Mouse (Mus musculus): ENCODE measurements around the gene Thsd4. TPM values are rescaled to one million over a fixed set of nuclear protein-coding genes. Genes with fewer than 3 reads are reported as not detected.
"Not testable (repeated sequence)": the region's sequence is repeated elsewhere in the genome, so short reads cannot be mapped to it uniquely, and the experiment has no call there.

Gene Thsd4
- polyA plus RNA-seq, 1 experiment from 2014 or later = 5.0 TPM

GRCm38 (mm10) chr9:59945241-59945640, 576.6 kb downstream of the Thsd4 start:
- Histone ChIP-seq H3K9ac (replicated peaks; ENCODE audit: low read depth, low read length) (no peak overlapping the region), H3K9me3 (ENCODE audit: control insufficient read depth, low read length) (no peaks in the 10 kb centered on the region), H3K36me3 (ENCODE audit: control insufficient read depth, insufficient read depth) (no peaks in the 10 kb centered on the region), H3K4me2 (ENCODE audit: low read length) (no peak overlapping the region), H3K4me3 (replicated peaks; ENCODE audit: low read length) (no peak overlapping the region), H3K27me3 (replicated peaks; ENCODE audit: control insufficient read depth, insufficient read depth, low read length) (no peaks in the 10 kb centered on the region), H3K27ac (ENCODE audit: low read length) (no peak overlapping the region), H3K4me1 (replicated peaks; ENCODE audit: control insufficient read depth, insufficient read depth, low read length) (no peaks in the 10 kb centered on the region)
- 83% methylated on average over 3 of the region's 3 CpGs for WGBS
- ATAC-seq = no peak

GRCm38 (mm10) chr9:59943826-59944225, 578.0 kb downstream of the Thsd4 start:
- no peak overlapping the region for H3K4me3 ChIP-seq (replicated peaks; ENCODE audit: low read length)
- no peak for ATAC-seq
- H3K4me2 ChIP-seq (ENCODE audit: low read length) = no peak overlapping the region
- no peaks in the 10 kb centered on the region for H3K9me3 ChIP-seq (ENCODE audit: control insufficient read depth, low read length)
- no peak overlapping the region for H3K9ac ChIP-seq (replicated peaks; ENCODE audit: low read depth, low read length)
- 89% methylated on average over 6 of the region's 6 CpGs for WGBS
- H3K36me3 ChIP-seq (ENCODE audit: control insufficient read depth, insufficient read depth) = no peaks in the 10 kb centered on the region
- no peaks in the 10 kb centered on the region for H3K4me1 ChIP-seq (replicated peaks; ENCODE audit: control insufficient read depth, insufficient read depth, low read length)
- no peaks in the 10 kb centered on the region for H3K27me3 ChIP-seq (replicated peaks; ENCODE audit: control insufficient read depth, insufficient read depth, low read length)
- H3K27ac ChIP-seq (ENCODE audit: low read length) = no peak overlapping the region

GRCm38 (mm10) chr9:59942501-59943085, 579.3 kb downstream of the Thsd4 start:
- H3K9me3 ChIP-seq (ENCODE audit: control insufficient read depth, low read length) = no peaks in the 10 kb centered on the region
- WGBS = 62% methylated on average over 5 of the region's 5 CpGs
- ATAC-seq = no peak
- no peak overlapping the region for H3K4me2 ChIP-seq (ENCODE audit: low read length)
- H3K27ac ChIP-seq (ENCODE audit: low read length) = no peak overlapping the region
- H3K4me3 ChIP-seq (replicated peaks; ENCODE audit: low read length) = no peak overlapping the region
- H3K9ac ChIP-seq (replicated peaks; ENCODE audit: low read depth, low read length) = no peak overlapping the region
- H3K4me1 ChIP-seq (replicated peaks; ENCODE audit: control insufficient read depth, insufficient read depth, low read length) = no peaks in the 10 kb centered on the region
- H3K27me3 ChIP-seq (replicated peaks; ENCODE audit: control insufficient read depth, insufficient read depth, low read length) = no peaks in the 10 kb centered on the region
- no peaks in the 10 kb centered on the region for H3K36me3 ChIP-seq (ENCODE audit: control insufficient read depth, insufficient read depth)

GRCm38 (mm10) chr9:59941885-59942350, 579.9 kb downstream of the Thsd4 start:
- no peak overlapping the region for H3K27ac ChIP-seq (ENCODE audit: low read length)
- no peaks in the 10 kb centered on the region for H3K9me3 ChIP-seq (ENCODE audit: control insufficient read depth, low read length)
- H3K9ac ChIP-seq (replicated peaks; ENCODE audit: low read depth, low read length) = no peak overlapping the region
- no peak overlapping the region for H3K4me3 ChIP-seq (replicated peaks; ENCODE audit: low read length)
- no peaks in the 10 kb centered on the region for H3K36me3 ChIP-seq (ENCODE audit: control insufficient read depth, insufficient read depth)
- H3K4me2 ChIP-seq (ENCODE audit: low read length) = no peak overlapping the region
- 77% methylated on average over 9 of the region's 9 CpGs for WGBS
- ATAC-seq = no peak
- H3K27me3 ChIP-seq (replicated peaks; ENCODE audit: control insufficient read depth, insufficient read depth, low read length) = no peaks in the 10 kb centered on the region
- no peaks in the 10 kb centered on the region for H3K4me1 ChIP-seq (replicated peaks; ENCODE audit: control insufficient read depth, insufficient read depth, low read length)

GRCm38 (mm10) chr9:59940913-59941884, 580.6 kb downstream of the Thsd4 start:
- no peak for ATAC-seq
- no peak overlapping the region for H3K9ac ChIP-seq (replicated peaks; ENCODE audit: low read depth, low read length)
- no peaks in the 10 kb centered on the region for H3K36me3 ChIP-seq (ENCODE audit: control insufficient read depth, insufficient read depth)
- no peaks in the 10 kb centered on the region for H3K4me1 ChIP-seq (replicated peaks; ENCODE audit: control insufficient read depth, insufficient read depth, low read length)
- H3K4me3 ChIP-seq (replicated peaks; ENCODE audit: low read length) = no peak overlapping the region
- H3K27ac ChIP-seq (ENCODE audit: low read length) = no peak overlapping the region
- 76% methylated on average over 11 of the region's 12 CpGs for WGBS
- no peak overlapping the region for H3K4me2 ChIP-seq (ENCODE audit: low read length)
- H3K9me3 ChIP-seq (ENCODE audit: control insufficient read depth, low read length) = no peaks in the 10 kb centered on the region
- H3K27me3 ChIP-seq (replicated peaks; ENCODE audit: control insufficient read depth, insufficient read depth, low read length) = no peaks in the 10 kb centered on the region

- H3K27me3 ChIP-seq (replicated peaks; ENCODE audit: control insufficient read depth, insufficient read depth, low read length) = no peaks in the 10 kb centered on the region
- no peaks in the 10 kb centered on the region for H3K36me3 ChIP-seq (ENCODE audit: control insufficient read depth, insufficient read depth)
- H3K27ac ChIP-seq (ENCODE audit: low read length) = no peak overlapping the region
- H3K4me2 ChIP-seq (ENCODE audit: low read length) = no peak overlapping the region
- 83% methylated on average over 2 of the region's 2 CpGs for WGBS
- no peaks in the 10 kb centered on the region for H3K4me1 ChIP-seq (replicated peaks; ENCODE audit: control insufficient read depth, insufficient read depth, low read length)
- H3K9me3 ChIP-seq (ENCODE audit: control insufficient read depth, low read length) = no peaks in the 10 kb centered on the region
- no peak overlapping the region for H3K9ac ChIP-seq (replicated peaks; ENCODE audit: low read depth, low read length)
- ATAC-seq = no peak
- no peak overlapping the region for H3K4me3 ChIP-seq (replicated peaks; ENCODE audit: low read length)
These were observed 582.2 kb downstream of the Thsd4 start for GRCm38 (mm10) chr9:59939691-59940090.

GRCm38 (mm10) chr9:59938529-59938928, 583.3 kb downstream of the Thsd4 start:
- Histone ChIP-seq H3K4me3 (replicated peaks; ENCODE audit: low read length) (no peak overlapping the region), H3K9me3 (ENCODE audit: control insufficient read depth, low read length) (no peaks in the 10 kb centered on the region), H3K4me2 (ENCODE audit: low read length) (no peak overlapping the region), H3K27me3 (replicated peaks; ENCODE audit: control insufficient read depth, insufficient read depth, low read length) (no peaks in the 10 kb centered on the region), H3K9ac (replicated peaks; ENCODE audit: low read depth, low read length) (no peak overlapping the region), H3K36me3 (ENCODE audit: control insufficient read depth, insufficient read depth) (no peaks in the 10 kb centered on the region), H3K27ac (ENCODE audit: low read length) (no peak overlapping the region), H3K4me1 (replicated peaks; ENCODE audit: control insufficient read depth, insufficient read depth, low read length) (no peaks in the 10 kb centered on the region)
- 73% methylated on average over 8 of the region's 8 CpGs for WGBS
- ATAC-seq = no peak

GRCm38 (mm10) chr9:59935866-59936265, 586.0 kb downstream of the Thsd4 start:
- H3K4me3 ChIP-seq (replicated peaks; ENCODE audit: low read length); H3K4me1 ChIP-seq (replicated peaks; ENCODE audit: control insufficient read depth, insufficient read depth, low read length); H3K9ac ChIP-seq (replicated peaks; ENCODE audit: low read depth, low read length); H3K4me2 ChIP-seq (ENCODE audit: low read length); H3K27ac ChIP-seq (ENCODE audit: low read length); H3K9me3 ChIP-seq (ENCODE audit: control insufficient read depth, low read length); H3K36me3 ChIP-seq (ENCODE audit: control insufficient read depth, insufficient read depth); ATAC-seq; H3K27me3 ChIP-seq (replicated peaks; ENCODE audit: control insufficient read depth, insufficient read depth, low read length): not testable (repeated sequence)
- WGBS = 81% methylated on average over 8 of the region's 8 CpGs

- Histone ChIP-seq H3K27me3 (replicated peaks; ENCODE audit: control insufficient read depth, insufficient read depth, low read length) (no peaks in the 10 kb centered on the region), H3K4me1 (replicated peaks; ENCODE audit: control insufficient read depth, insufficient read depth, low read length) (no peaks in the 10 kb centered on the region), H3K27ac (ENCODE audit: low read length) (no peak overlapping the region), H3K9me3 (ENCODE audit: control insufficient read depth, low read length) (no peaks in the 10 kb centered on the region), H3K4me2 (ENCODE audit: low read length) (no peak overlapping the region), H3K4me3 (replicated peaks; ENCODE audit: low read length) (no peak overlapping the region), H3K9ac (replicated peaks; ENCODE audit: low read depth, low read length) (no peak overlapping the region), H3K36me3 (ENCODE audit: control insufficient read depth, insufficient read depth) (peaks cover 4% of the 10 kb centered on the region)
- 76% methylated on average over 3 of the region's 3 CpGs for WGBS
- no peak for ATAC-seq
These were observed 591.6 kb downstream of the Thsd4 start for GRCm38 (mm10) chr9:59930248-59930647.
